Mouse (Mus musculus) liver, embryonic 11.5 days (tissue): Measurements from ENCODE around the gene Gm9844. TPM values are rescaled to one million over a fixed set of nuclear protein-coding genes. Genes with fewer than 3 reads are reported as not detected.

Experiments used
- ATAC-seq: fragments of 200-750 bp; cut with Nextera tagmentation; replicated peaks from 2 replicates; pipeline ENCODE4 v1.8.0; 2017; ENCODE audit warnings: moderate number of reproducible peaks, mild to moderate bottlenecking, moderate TSS enrichment, moderate library complexity; ENCODE audit not compliant: low FRiP score
- DNase-seq: peaks from one replicate; pipeline ENCODE4 v3.0.0-alpha.2; 2017; ENCODE audit warnings: low spot score
- H3K27ac ChIP-seq: fragments of 300-500 bp; sonication (generic); 2 replicates; pipeline ENCODE4 v1.5.1; 2014; ENCODE audit warnings: mild to moderate bottlenecking, low read depth, low read length, control low read depth
- H3K27me3 ChIP-seq: fragments of 300-500 bp; sonication (generic); replicated peaks from 2 replicates; pipeline ENCODE4 v1.6.1; 2014; ENCODE audit warnings: low read length, mixed read lengths; ENCODE audit not compliant: control insufficient read depth, insufficient read depth
- H3K36me3 ChIP-seq: fragments of 300-500 bp; sonication (generic); 2 replicates; pipeline ENCODE4 v1.6.1; 2014; ENCODE audit warnings: mild to moderate bottlenecking, low read length, moderate library complexity, mixed read lengths; ENCODE audit not compliant: control insufficient read depth, insufficient read depth
- H3K4me1 ChIP-seq: fragments of 300-500 bp; sonication (generic); replicated peaks from 2 replicates; pipeline ENCODE4 v1.6.1; 2014; ENCODE audit warnings: low read length, mixed read lengths; ENCODE audit not compliant: control insufficient read depth, insufficient read depth
- H3K4me2 ChIP-seq: fragments of 300-500 bp; sonication (generic); 2 replicates; pipeline ENCODE4 v1.6.1; 2014; ENCODE audit warnings: mild to moderate bottlenecking, control low read depth, moderate library complexity
- H3K4me3 ChIP-seq: fragments of 300-500 bp; sonication (generic); 2 replicates; pipeline ENCODE4 v1.5.1; 2014; ENCODE audit warnings: low read depth, low read length, control low read depth
- H3K9ac ChIP-seq: fragments of 300-500 bp; sonication (generic); 2 replicates; pipeline ENCODE4 v1.6.1; 2014; ENCODE audit warnings: low read depth, low read length, control low read depth
- H3K9me3 ChIP-seq: fragments of 300-500 bp; sonication (generic); 2 replicates; pipeline ENCODE4 v1.6.1; 2016; ENCODE audit warnings: low read length, inconsistent platforms, mixed read lengths; ENCODE audit not compliant: control insufficient read depth
- WGBS: fragments of 180-500 bp; shearing (Covaris S2); extraction: QIAGEN DNeasy Blood & Tissue Kit; methylation state at CpG from one replicate; pipeline ENCODE4 v1.1.7; 2014; 5-methylcytosine and 5-hydroxymethylcytosine counted together
- polyA plus RNA-seq: library from polyadenylated mRNA; unstranded; fragments of >200 nt; fragmentation: Nextera tagmentation; extraction: Ambion mirVana; gene quantifications from 2 replicates; pipeline ENCODE4 v1.2.1, GENCODE M21; 2014

Gm9844 gene
- polyA plus RNA-seq, 1 experiment from 2014 or later: 5.8 TPM

DNA sequence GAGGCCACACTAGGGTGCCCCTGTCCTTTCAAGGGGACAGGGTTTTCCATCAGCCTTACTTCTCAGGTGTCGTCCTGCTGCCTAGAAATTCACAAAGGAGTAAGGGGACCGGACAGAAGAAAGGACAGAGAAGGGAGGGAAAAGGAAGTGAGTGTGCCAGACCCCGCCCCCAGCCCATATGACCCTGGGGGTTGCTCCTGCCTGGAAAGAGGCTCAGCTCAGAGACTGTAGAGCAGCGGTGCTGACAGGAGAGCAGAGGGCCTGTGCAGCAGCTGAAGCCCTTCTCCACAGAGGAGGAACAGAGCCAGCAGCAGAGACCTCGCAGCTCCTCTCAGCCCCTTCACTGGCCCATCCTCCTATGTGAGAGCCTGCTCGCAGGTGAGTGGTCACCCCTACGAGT lies 8.3 kb upstream of the Gm9844 start:
- peak overlapping the region; percentile 95 for H3K27ac ChIP-seq
- no peaks in the 10 kb centered on the region for H3K36me3 ChIP-seq
- no peak for ATAC-seq
- peak overlapping the region; percentile 10; the same call in 1 of the 2 replicates for H3K4me3 ChIP-seq
- peaks cover 28% of the 10 kb centered on the region for H3K4me1 ChIP-seq
- peak overlapping the region; percentile 66 for H3K4me2 ChIP-seq
- no peaks in the 10 kb centered on the region for H3K27me3 ChIP-seq
- WGBS: 38% methylated on average over 7 of the region's 7 CpGs
- no peaks in the 10 kb centered on the region for H3K9me3 ChIP-seq
- H3K9ac ChIP-seq: peak overlapping the region; percentile 66
- DNase-seq: no peak

DNA sequence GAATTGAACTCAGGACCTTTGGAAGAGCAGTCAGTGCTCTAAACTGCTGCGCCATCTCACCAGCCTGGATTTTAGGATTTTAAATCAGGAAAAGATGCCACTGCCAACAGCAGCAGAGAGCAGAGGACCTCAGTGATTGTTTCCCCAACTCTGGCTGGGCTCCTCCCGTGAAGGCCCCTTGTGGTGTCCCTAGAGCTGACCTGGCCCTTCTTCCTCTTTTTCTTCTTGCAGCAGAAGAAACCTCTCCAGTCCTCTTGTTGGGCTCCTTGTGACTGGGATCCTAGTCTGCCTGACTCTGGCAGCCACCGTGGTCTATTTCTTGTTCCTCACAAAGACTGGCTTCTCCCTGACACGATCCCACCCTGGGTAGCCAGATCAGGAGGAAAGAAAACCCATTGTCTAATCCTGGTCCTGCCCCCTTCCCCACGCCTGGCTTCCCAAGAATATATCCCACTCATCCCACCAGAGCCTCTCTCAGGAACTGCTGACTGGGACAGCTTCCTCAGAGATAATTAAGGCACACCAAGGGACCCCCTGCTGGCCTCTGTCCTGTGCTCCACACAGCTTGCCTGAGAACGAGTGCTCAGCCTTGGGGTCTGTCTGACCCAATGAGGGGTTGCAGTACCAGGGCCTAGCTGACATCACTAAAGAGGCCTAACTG lies 5.4 kb upstream of the Gm9844 start:
- no peaks in the 10 kb centered on the region for H3K27me3 ChIP-seq
- DNase-seq: no peak
- 47% methylated on average over 6 of the region's 6 CpGs for WGBS
- H3K4me1 ChIP-seq: peaks cover 24% of the 10 kb centered on the region
- H3K36me3 ChIP-seq: no peaks in the 10 kb centered on the region
- H3K4me2 ChIP-seq: no peak overlapping the region
- H3K9ac ChIP-seq: no peak overlapping the region
- 0 out of 2 replicates have a peak overlapping the region, but pooled peaks have one; percentile 23 for H3K27ac ChIP-seq
- ATAC-seq: no peak
- no peaks in the 10 kb centered on the region for H3K9me3 ChIP-seq
- no peak overlapping the region for H3K4me3 ChIP-seq

DNA sequence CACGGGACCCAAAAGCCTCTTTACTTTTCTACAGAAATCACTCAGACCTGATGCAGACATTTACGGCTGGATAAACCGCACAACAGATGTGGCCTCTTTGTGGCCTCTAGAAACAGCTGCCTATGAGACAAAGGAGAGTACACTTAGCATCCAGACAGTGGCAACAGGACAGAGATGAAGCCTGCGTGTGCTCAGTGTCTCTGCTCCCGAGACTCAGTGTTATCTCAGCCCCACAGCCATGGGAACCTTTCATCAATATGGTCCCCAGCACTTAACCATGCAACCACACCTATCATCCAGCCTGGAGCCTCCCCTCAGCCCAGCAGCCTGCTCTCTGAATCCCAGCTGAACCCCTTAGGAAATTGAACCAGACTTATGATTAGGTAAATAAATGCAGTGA lies 2.8 kb upstream of the Gm9844 start:
- H3K4me1 ChIP-seq: peaks cover 10% of the 10 kb centered on the region

DNA sequence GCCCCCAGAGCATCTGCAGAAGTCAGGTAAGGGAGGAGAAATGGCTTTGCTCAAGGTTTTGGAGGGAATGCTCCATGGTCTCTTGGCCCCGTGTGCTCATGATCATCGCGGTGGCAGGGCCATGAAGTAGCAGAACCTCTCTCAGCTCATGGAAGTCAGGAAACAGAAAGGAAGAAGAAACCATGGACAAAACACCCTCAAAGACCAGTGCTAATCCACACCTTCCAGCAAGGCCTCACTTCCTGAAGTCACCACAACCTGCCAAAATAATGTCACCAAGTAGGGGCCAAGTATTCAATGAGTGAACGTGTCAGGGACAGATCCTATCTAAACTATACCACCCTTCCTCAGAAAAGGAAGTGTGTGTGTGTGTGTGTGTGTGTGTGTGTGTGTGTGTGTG lies 840 bp downstream of the Gm9844 start:
- DNase-seq: no peak
- Histone ChIP-seq H3K4me2 (no peak overlapping the region), H3K9ac (no peak overlapping the region), H3K36me3 (no peaks in the 10 kb centered on the region), H3K9me3 (no peaks in the 10 kb centered on the region), H3K4me3 (no peak overlapping the region), H3K27me3 (no peaks in the 10 kb centered on the region), H3K27ac (no peak overlapping the region), H3K4me1 (peaks cover 10% of the 10 kb centered on the region)
- no peak for ATAC-seq
- 59% methylated on average over 4 of the region's 4 CpGs for WGBS

More for the DNA sequence above, 2.8 kb upstream of the Gm9844 start:
- H3K27ac ChIP-seq: peak overlapping the region; percentile 84
- H3K4me2 ChIP-seq: 0 out of 2 replicates have a peak overlapping the region, but pooled peaks have one; percentile 6
- no peak overlapping the region for H3K4me3 ChIP-seq
- H3K9me3 ChIP-seq: no peaks in the 10 kb centered on the region
- ATAC-seq (peak; percentile 98), DNase-seq (no peak)
- no peaks in the 10 kb centered on the region for H3K36me3 ChIP-seq
- 52% methylated on average over 5 of the region's 5 CpGs for WGBS
- no peaks in the 10 kb centered on the region for H3K27me3 ChIP-seq
- peak overlapping the region; percentile 30; the same call in 1 of the 2 replicates for H3K9ac ChIP-seq

DNA sequence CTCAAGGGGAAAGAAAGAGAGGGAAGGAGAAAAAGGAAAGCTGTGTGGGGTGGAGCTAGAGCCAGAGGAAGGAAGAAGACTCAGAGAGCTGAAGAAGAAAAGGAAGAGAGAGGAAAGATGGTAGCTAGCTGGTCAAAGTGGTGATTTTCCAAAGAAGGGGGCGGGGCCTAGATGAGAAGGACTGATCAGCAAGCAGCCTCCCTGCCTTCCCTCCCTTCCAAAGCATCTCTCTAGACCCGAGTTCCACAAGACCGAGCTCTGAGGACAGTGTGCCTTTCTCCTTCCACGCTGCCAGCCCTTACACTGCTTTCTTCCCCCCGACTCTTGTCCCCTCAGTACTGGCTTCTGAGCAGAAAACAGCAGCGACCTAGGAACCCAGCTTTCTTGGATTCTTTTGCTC lies 2.1 kb downstream of the Gm9844 start:
- Histone ChIP-seq H3K4me3 (no peak overlapping the region), H3K36me3 (no peaks in the 10 kb centered on the region), H3K9ac (no peak overlapping the region), H3K9me3 (no peaks in the 10 kb centered on the region), H3K4me2 (no peak overlapping the region), H3K27ac (no peak overlapping the region), H3K27me3 (no peaks in the 10 kb centered on the region), H3K4me1 (peaks cover 1% of the 10 kb centered on the region)
- no peak for ATAC-seq
- 33% methylated on average over 6 of the region's 6 CpGs for WGBS
- DNase-seq: no peak

DNA sequence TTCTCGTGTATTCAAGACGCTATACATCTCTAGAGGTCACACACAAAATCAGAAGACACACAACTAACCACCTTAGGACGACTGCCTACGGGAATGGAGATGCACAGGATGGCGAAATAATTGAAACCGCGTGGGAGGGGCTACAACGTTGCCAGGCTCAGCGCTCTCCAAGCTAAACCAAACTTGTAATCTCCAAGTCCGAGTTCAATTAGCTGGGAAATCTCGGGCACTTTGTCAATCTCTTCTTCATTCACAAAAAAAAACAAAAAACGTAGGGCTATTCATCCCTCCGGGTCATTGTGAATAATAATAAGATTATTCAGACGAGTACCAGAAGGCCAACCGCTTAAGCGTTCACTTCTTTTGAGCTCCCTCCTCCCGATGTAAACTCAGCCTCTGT lies 7.1 kb downstream of the Gm9844 start:
- H3K9me3 ChIP-seq: no peaks in the 10 kb centered on the region
- no peak for DNase-seq
- H3K9ac ChIP-seq: no peak overlapping the region
- WGBS: 60% methylated on average over 17 of the region's 17 CpGs
- no peaks in the 10 kb centered on the region for H3K4me1 ChIP-seq
- no peak overlapping the region for H3K4me3 ChIP-seq
- H3K4me2 ChIP-seq: no peak overlapping the region
- H3K27ac ChIP-seq: no peak overlapping the region
- no peak for ATAC-seq
- no peaks in the 10 kb centered on the region for H3K36me3 ChIP-seq
- peaks cover 12% of the 10 kb centered on the region for H3K27me3 ChIP-seq

DNA sequence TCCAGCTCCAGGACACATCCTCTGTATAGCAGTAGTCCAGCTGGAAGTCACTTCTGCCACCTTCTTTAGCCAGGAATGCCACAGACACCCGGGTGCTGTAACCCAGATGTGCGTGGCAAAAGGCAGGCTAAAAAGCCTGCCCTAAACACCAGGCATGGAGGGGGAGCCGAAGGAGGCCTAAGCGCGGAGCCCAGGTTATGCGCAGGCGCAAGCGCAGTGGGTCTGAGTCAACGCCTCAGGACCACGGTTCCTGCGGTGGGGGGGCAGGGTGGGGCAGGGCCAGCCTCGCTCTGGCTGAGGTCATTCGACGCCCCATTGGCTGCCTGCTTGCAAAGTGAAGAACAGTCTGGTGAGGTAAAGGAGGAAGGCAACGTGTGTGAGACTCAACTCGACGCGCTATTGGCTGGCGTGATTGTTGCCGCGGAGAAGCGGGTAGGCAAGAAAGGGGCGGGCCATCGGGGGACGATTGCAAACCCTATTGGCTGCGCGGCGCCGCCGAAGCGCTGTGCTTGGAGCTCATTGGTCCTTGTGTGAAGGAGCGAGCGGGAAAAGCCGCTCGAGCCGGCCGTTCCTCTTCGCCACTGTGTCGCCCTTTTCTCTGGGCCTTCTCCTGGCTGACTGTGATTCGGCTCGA lies 7.6 kb downstream of the Gm9844 start, which contains the start of the genes Lypd4 and Dmrtc2:
TSS of gene Lypd4 (minus strand) at position 410 of the 634 bp plus-strand sequence.
TSS of gene Dmrtc2 (plus strand) at position 526 of the 634 bp plus-strand sequence.
- Histone ChIP-seq H3K4me3 (no peak within 1 kb of the TSS), H3K36me3 (no peaks in the 10 kb centered on the region), H3K27ac (no peak within 1 kb of the TSS), H3K27me3 (peaks cover 12% of the 10 kb centered on the region), H3K9me3 (no peaks in the 10 kb centered on the region), H3K9ac (no peak within 1 kb of the TSS), H3K4me2 (no peak within 1 kb of the TSS), H3K4me1 (no peaks in the 10 kb centered on the region)
- ATAC-seq (no peak), DNase-seq (no peak)
- 39% methylated on average over 41 of the region's 41 CpGs for WGBS

DNA sequence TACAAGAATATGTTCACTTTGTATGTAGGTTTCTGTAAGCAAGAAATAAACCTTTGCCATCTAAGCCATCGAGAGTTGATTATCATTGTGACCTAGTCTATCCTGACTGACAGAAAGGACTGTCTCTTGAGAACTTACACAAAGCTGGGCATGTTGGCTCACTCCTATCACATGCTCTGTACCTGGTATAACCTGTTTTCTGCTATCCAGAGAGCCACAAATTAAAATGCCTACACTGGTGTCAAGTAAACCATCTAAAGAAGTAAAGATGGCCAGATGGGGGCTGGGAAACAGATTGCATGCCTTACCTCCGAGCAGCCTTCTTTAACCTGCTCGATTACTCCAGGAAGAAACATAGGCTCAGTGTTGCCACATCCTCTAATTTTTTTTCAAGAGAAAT lies 15.6 kb downstream of the Gm9844 start:
- ATAC-seq (no peak), DNase-seq (no peak)
- Histone ChIP-seq H3K9me3 (no peaks in the 10 kb centered on the region), H3K27me3 (no peaks in the 10 kb centered on the region), H3K4me3 (no peak overlapping the region), H3K9ac (no peak overlapping the region), H3K4me1 (no peaks in the 10 kb centered on the region), H3K27ac (no peak overlapping the region), H3K36me3 (no peaks in the 10 kb centered on the region), H3K4me2 (no peak overlapping the region)
- WGBS: 75% methylated on average over 3 of the region's 3 CpGs

DNA sequence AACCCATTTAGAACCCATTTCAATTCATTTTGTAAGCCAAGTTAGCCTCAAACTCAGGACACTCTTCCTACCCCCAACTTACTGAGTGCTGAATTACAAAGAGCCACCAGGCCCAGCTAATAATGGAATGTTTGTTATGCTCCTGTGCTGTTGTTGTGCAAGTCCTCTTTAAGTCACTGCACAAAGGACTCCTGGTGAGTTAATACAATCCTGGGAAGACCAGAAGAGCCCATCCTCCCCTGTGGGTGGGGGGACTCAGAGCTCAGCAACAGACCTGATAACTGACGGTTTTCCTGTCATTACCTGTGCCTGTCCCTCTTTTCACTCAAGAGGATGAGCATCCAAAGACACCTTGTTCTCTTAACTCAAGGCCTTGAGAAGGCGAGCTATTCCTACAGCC lies 17.6 kb downstream of the Gm9844 start:
- DNase-seq (no peak), ATAC-seq (no peak)
- Histone ChIP-seq H3K9ac (no peak overlapping the region), H3K27ac (no peak overlapping the region), H3K36me3 (no peaks in the 10 kb centered on the region), H3K4me1 (no peaks in the 10 kb centered on the region), H3K4me2 (no peak overlapping the region), H3K9me3 (no peaks in the 10 kb centered on the region), H3K4me3 (no peak overlapping the region), H3K27me3 (no peaks in the 10 kb centered on the region)
- WGBS: 63% methylated on average over 2 of the region's 2 CpGs
